Mouse (Mus musculus): ENCODE data around the gene Gm11555.
"Not testable (repeated sequence)": the region's sequence is repeated elsewhere in the genome, so short reads cannot be mapped to it uniquely, and the experiment has no call there.

The Gm11555 gene

DNA sequence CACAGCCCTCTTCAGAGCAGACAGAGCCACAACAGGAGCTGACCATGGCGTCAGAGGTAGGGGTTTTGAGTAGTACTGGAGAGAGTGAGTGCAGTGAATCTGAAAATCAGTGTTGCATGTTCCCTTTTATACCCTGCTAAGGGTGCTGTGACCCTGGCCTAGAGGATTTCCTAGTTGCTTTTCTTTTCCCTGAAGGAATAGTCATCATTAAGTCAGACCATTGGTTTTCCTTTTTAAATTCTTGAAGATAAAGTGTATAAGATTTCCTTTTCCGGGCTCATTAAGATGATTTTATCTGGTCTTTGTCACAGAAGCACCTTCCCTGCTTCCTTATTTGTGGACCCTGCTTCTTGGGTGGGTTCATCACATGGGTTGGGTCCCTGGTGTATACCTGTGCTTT lies at the start of gene Gm11555:
Gene Gm11555, minus strand, starts transcription at position 101 of the 400 bp plus-strand sequence.
- no peak for DNase-seq

DNA sequence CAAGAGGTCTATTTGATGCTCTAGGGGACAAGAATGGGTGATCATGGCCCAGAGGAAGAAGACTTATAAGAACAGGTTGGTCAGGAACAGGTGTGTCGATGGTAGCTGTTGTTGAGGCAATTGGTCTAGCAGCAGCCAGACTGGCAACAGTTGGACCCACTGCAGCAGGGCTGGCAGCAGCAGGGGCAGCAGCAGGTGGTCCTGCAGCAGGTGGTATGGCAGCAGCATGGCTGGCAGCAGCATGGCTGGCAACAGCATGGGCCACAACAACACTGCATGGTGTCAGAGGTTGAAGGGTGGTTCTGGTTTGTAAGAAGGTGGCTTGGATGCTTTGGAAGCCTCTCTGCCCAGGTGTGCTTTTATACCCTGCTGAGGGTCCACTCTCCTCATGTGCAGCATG lies 40.4 kb upstream of the Gm11555 start, which contains the start of gene Gm14190:
Gene Gm14190, minus strand, starts transcription at position 278 of the 400 bp plus-strand sequence.
- peak in 1 of 2 experiments; percentile 12 for DNase-seq

DNA sequence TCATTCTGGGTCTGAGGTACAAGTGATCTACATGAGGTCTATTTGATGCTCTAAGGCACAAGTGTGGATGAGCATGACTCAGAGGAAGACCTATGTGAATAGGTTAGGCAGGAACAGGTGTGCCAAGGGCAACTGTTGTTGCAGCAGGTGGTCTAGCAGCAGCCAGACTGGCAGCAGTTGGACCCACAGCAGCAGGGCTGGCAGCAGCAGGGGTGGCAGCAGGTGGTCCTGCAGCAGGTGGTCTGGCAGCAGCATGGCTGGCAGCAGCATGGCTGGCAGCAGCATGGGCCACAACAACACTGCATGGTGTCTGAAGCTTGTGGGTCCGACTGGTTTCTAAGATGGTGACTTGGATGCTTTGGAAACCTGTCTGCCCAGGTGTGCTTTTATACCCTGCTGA lies 35.2 kb upstream of the Gm11555 start:
- peak; percentile 24 to 44 for DNase-seq

DNA sequence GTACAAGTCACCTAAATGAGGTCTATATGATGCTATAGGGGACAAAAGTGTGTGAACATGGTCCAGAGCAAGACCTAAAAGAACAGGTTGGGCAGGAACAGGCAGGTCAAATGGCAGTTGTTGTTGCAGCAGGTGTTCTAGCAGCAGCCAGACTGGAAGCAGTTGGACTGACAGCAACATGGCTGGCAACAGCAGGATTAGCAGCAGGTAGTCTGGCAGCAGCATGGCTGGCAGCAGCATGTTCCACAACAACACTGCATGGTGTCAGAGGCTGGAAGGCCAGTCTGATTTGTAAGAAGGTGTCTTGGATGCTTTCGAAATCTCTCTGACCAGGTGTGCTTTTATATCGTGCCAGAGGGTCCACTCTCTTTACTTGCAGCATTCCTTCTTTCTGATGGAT lies 33.4 kb upstream of the Gm11555 start:
- DNase-seq: peak; percentile 63 to 73

DNA sequence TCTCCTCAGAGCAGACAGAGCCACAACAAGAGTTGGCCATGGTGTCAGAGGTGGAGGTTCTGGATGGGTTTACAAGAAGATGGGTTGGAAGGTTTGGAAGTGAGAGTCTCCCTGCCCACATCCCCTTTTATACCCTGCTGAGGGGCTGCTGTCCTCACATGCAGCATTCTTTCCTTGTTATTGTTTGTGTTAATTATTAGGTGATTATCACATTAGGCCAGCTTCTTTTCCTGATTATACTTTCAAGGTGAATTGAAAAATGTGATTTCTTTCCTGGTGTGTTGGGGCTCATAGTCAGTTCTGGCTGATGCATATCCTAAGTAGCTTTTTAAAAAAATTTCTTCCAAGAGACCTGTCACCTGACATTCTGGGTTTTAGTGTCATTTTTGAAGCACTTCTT lies 15.8 kb upstream of the Gm11555 start, which contains the start of gene Krtap4-6:
Gene Krtap4-6, minus strand, starts transcription at position 101 of the 400 bp plus-strand sequence.
- no peak for DNase-seq

DNA sequence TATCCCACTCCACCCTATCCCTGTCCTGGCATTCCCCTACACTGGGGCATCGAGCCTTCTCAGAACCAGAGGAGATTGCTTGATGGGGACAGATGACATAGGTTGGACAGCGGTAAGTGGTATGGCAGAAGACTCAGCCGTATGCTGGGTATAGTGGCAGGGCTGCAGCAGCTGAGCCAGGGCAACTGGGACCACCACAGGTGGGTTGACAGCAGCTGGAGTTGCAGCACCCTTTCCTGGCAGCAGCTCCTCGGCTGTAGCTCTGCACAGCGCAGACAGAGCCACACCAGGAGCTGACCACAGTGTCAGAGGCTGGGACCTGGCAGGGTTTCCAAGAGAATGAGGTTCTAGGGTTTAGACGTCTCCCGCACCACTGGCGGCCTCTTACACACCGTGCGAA lies 12.8 kb upstream of the Gm11555 start:
- no peak for DNase-seq

DNA sequence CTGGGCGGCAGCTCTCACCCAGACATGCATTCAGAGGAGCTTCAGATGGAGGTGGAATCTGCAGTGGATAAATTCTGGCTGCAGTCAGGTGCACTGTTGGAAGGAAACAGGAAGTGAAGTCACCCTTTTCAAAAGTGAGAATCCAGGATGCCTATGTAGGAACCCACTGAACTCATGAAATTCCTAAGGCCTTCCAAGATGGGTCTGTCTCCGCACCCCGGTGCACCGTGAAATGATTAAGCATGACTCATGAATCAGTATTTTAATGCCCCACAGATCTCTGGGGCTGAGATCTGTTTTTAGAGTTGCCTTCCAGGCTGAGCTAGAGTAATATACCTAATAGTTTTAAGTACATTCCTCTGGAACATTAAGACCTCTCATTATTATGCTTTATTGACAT lies 9.2 kb upstream of the Gm11555 start:
- DNase-seq: no peak

DNA sequence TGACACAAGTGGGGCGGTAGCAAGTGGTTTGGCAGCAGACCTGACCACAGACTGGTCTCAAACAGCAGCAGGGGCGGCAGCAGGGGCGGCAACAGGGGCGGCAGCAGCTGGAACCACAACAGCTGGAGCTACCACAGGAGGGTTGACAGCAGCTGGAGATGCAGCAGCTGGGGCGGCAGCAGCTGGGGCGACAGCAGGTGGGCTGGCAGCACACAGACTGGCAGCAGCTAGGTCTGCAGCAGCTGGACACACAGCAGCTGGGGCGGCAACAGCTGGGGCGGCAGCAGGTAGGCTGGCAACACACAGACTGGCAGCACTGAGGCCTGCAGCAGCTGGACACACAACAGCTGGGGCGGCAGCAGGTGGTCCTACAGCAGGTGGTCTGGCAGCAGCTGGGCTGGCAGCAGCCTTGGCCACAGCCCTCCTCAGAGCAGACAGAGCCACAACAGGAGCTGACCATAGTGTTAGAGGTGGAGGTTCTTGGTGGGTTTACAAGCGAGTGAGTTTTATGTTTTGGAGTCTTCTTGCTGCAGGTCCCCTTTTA lies 8.5 kb upstream of the Gm11555 start, which contains the start of gene Gm11563:
Gene Gm11563, minus strand, starts transcription at position 494 of the 544 bp plus-strand sequence.
- not testable (repeated sequence) for DNase-seq

DNA sequence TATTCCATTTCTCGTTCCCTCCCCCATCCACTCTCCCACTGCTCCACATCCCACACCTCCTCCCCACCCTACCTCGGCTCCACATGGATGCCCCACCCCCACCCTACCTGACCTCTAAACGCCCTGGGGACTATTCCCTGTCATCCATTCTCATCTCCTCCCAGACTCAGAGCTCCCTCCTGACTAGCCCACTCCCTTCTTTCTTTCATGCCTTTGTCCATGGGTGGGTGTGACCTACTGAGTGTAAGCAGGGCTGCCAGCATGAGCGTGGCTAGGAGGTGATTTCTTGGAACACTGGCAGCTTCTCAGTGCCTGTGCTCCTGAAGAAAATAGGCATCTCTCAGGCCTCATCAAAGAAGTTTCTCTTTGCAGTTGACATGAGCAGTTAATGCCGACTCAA lies 7.0 kb upstream of the Gm11555 start:
- no peak for DNase-seq

DNA sequence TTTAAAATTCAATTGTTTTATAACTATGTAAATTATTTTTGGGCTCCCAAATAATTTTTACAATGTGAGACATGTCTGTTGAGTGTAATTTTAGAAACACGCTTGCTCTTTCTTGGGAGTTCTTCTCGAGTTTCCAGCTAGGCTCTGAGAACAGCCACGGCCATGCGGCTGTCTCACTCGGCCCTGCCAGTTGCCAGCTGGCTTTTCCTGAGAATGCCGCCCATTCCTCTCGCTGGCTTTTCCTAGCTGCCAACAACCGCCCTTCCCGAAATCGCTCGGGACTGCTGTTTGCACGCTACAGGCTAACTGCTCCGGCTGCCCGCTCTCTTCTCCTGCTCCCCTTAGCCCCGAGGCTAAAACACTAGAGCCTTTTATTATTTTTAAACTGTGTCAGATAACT lies 3.6 kb downstream of the Gm11555 start:
- peak; percentile 42 to 49 for DNase-seq

DNA sequence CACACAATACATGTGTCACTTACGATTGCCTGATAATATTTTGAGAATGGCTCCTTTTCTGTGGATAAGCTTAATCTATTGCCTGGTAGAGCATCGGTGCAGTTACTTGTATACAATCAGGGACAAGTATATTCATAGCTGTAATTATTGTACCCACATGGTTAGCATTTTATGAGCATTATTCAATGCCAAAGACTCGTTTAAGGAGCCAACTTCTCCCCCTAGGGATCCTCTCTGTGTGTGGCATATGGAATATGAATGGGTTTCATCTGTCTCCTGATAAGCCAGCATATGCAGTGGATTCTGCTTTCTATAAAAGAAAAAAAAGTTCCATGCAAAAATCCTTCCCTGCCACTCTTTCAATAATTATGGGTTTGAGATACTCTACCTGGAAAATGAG lies 5.7 kb downstream of the Gm11555 start:
- no peak for DNase-seq

DNA sequence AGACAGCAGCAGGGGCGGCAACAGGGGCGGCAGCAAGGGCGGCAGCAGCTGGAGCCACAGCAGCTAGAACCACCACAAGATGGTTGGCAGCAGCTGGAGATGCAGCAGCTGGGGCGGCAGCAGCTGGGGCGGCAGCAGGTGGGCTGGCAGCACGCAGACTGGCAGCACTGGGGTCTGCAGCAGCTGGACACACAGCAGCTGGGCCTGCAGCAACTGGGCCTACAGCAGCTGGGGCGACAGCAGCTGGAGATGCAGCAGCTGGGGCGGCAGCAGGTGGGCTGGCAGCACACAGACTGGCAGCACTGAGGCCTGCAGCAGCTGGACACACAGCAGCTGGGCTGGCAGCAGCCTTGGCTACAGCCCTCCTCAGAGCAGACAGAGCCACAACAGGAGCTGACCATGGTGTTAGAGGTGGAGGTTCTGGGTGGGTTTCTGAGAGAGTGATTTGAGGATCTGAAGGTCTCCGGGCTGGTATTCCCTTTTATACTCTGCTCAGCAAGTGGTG lies 6.3 kb downstream of the Gm11555 start, which contains the start of gene Krtap4-7:
Gene Krtap4-7, minus strand, starts transcription at position 455 of the 505 bp plus-strand sequence.
- not testable (repeated sequence) for DNase-seq

DNA sequence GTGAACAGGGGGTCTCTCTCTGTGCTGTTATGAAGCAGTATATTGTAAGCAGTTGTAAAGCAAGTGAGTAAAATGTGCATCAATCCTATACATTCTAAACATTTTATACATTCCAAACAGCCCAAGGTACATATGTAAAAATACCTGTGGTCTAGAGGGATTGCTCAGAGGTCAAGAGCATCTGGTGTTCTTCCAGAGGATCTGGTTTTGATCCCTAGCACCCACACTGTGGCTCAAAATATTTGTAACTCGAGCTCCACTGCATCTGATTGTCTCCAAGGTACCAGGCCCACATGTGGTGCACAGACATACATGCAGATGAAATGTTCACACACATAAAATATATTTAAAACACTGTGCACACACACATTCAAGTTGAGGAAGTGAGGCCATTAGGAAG lies 9.1 kb downstream of the Gm11555 start:
- DNase-seq: no peak

DNA sequence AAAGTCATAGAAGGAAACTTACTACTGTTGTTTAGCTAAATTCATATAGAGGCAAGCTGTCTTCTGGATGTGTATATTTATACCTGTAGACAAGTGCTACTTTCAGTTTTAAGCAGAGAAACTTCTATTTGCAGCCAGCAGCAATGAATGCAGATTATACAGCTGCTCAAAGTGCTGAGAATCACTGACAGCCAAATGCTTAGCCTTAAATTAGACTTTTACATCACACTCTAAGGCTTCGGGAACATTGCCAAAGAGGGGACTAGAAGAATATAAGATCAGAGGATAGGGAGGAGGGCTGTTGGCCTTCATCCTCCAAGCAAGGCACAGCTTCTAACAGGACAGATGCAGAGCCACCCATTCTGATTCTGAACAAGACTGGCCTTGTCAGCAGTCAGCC lies 12.9 kb downstream of the Gm11555 start:
- DNase-seq: no peak

DNA sequence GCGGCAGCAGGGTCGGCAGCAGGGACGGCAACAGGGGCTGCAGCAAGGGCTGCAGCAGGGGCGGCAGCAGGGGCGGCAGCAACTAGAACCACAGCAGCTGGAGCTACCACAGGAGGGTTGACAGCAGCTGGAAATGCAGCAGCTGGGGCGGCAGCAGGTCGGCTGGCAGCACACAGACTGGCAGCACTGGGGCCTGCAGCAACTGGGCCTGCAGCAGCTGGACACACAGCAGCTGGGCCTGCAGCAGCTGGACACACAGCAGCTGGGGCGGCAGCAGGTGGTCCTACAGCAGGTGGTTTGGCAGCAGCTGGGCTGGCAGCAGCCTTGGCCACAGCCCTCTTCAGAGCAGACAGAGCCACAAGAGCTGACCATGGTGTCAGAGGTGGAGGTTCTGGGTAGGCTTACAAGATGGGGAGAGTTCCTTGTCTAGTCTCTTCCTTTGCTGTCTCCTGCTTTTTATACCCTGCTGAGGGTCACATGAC lies 15.3 kb downstream of the Gm11555 start, which contains the start of gene Krtap4-2:
Gene Krtap4-2, minus strand, starts transcription at position 432 of the 482 bp plus-strand sequence.
- DNase-seq: no peak

DNA sequence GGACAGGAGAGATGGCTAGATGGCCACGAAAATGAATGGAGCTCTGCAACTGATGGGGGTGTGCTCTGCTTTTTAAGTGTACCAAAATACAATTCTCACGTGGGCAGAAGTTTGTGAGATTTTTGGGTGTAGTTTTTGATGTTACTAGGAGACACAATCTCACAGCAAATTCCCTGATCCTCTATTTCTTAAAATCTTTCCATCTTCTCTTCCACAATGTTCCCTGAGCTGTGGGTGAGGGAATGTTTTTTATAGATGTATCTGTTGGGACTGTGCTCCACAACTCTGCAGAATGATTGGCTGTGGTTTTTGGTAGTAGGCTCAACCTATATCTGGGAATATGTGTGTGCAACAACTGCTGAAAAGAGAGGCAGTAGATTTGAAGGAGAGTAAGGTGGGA lies 16.7 kb downstream of the Gm11555 start:
- DNase-seq: no peak

DNA sequence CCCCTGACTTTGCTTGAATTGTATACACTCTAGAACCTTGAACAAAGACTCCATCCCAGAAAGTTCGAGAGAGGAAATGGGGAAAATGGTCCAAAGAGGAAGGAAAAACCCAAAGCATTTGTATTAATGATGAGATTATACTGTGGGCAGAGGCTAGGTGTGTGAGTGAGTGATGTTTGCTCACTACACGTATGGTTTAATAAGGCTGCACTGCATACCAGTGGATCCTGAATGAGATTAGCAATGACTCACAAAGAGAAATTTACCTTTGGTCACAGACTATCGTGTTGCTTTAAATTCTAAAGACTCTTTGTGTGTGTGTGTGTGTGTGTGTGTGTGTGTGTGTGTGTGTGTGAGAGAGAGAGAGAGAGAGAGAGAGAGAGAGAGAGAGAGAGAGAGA lies 19.1 kb downstream of the Gm11555 start:
- no peak for DNase-seq

DNA sequence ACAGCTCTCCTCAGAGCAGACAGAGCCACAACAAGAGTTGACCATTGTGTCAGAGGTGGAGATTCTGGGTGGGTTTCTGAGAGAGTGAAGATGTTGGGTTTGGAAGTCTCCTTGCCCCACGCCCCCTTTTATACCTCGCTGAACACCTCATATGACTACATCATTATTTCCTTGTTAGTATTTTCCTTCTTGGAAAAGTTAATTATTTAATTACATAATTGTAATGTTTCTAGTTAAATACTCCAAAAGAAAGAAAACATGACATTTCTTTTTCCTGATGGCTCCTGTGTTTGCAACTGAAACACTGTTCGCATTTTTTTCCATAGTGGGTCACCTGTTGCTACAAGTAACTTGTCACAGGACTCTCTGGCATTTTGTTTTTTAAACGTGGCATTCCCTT lies 21.9 kb downstream of the Gm11555 start, which contains the start of gene Krtap4-1:
Gene Krtap4-1, minus strand, starts transcription at position 101 of the 400 bp plus-strand sequence.
- DNase-seq: no peak

DNA sequence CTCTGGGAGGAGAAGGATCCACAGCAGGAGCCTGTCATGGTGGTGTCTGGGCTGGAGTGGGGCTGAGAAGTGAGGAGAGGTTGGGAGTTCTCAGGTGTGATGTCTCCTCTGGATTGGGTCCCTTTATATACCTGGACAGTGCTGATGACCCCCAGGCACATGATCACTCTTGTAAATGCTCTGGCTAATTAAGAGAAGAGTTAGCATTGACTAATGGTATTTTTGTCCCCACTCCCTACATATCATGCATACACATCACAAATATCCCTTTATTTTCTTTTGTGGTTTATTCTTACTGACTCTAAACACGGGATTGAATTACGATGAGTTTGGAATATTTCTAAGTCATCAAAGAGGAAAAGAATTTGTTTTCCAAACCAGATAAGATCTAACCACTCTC lies 29.7 kb downstream of the Gm11555 start, which contains the start of gene Gm11562:
Gene Gm11562, minus strand, starts transcription at position 101 of the 400 bp plus-strand sequence.
- no peak for DNase-seq

DNA sequence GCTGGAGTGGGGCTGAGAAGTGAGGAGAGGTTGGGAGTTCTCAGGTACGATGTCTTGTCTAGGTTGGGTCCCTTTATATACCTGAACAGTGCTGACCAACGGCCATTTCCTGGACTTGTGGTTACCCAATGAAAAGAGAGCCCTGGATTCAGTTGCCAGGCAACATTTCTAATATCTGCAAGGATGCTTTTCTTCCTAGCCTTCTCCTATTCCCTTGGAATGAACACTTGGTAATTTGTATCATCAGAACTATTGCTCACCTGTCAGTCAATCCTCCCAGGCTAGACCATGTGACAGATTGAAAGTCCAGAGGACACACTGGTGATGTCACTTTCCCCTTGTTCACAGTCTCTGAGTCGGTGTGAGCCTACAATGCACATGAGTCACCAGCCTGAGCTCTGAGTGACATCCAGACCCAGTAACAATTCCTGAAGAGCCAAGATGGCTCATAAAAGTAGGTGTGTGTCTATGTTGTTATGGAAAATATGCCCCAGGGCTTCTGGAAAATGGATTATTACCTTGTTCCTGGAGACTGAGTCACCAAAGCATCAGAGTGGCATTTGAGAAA lies 35.2 kb downstream of the Gm11555 start, which contains the start of gene Krtap2-4:
Gene Krtap2-4, minus strand, starts transcription at position 51 of the 568 bp plus-strand sequence.
- no peak for DNase-seq

DNA sequence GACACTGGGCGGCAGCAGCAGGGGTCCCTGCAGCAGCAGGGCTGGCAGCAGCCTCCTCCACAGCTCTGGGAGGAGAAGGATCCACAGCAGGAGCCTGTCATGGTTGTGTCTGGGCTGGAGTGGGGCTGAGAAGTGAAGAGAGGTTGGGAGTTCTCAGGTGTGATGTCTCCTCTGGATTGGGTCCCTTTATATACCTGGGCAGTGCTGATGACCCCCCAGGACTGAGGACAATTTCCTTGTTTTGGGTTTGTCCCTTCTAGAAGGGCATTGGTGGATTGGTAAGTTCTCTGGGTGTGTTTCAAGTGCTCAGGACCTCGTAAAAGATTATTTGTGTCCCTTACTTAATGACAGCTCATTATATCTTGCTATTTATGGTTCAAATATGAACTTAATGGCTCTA lies 39.9 kb downstream of the Gm11555 start, which contains the start of gene Gm11937:
Gene Gm11937, minus strand, starts transcription at position 101 of the 400 bp plus-strand sequence.
- DNase-seq: not testable (repeated sequence)

DNA sequence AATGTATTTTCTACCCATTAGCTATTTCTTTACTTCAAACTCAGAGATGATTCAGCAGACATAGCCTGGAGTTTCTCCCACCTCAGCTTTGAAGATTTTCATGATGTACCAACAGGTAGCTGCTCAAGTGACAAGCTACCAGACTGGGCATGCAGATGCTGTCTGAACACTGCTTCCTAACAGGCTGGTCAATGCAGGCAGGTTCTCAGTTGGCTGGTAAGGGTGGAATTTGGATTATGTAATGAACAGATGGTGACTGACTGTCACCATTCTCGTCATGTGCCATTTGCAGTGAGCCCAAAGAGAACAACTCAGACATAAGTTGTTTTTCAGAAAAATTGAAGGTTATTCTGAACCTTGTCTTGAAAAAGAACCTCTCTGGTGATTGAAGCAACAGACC lies 40.9 kb downstream of the Gm11555 start:
- peak; percentile 13 to 17 for DNase-seq

DNA sequence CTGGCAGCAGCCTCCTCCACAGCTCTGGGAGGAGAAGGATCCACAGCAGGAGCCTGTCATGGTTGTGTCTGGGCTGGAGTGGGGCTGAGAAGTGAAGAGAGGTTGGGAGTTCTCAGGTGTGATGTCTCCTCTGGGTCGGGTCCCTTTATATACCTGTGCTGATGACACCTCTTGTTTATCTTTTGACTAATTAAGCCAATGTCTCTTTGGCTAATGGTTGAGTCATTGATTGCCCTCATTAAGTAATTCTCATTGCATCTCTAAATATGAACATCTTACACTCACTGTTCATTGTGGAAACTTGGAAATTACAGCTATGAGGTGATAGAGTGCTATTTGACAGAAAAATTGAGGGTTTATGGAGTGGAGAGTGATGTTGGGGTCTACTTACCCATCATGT lies 46.8 kb downstream of the Gm11555 start, which contains the start of gene Gm11938:
Gene Gm11938, minus strand, starts transcription at position 101 of the 400 bp plus-strand sequence.
- not testable (repeated sequence) for DNase-seq

Measured in cerebellum, postnatal 10 days (tissue).